Mouse (Mus musculus) cortical plate, adult 2 months (tissue): Measurements from ENCODE around the gene Tgfb3. TPM values are rescaled to one million over a fixed set of nuclear protein-coding genes. Genes with fewer than 3 reads are reported as not detected.

Source experiments
- H3K27ac ChIP-seq: fragments of 200-500 bp; 2 replicates; pipeline ENCODE4 v1.5.1; 2012; ENCODE audit warnings: low read length, control low read depth, inconsistent platforms; ENCODE audit not compliant: insufficient read depth
- H3K4me1 ChIP-seq: fragments of 200-500 bp; 2 replicates; pipeline ENCODE4 v1.6.1; 2011; ENCODE audit warnings: low read length; ENCODE audit not compliant: control insufficient read depth, insufficient read depth
- H3K4me3 ChIP-seq: fragments of 200-500 bp; 2 replicates; pipeline ENCODE4 v1.5.1; 2011; ENCODE audit warnings: mild to moderate bottlenecking, low read length, control low read depth; ENCODE audit not compliant: insufficient read depth
- CTCF ChIP-seq: fragments of 200-500 bp; IDR thresholded peaks from 2 replicates; pipeline ENCODE4 v1.5.1; 2011; ENCODE audit warnings: mild to moderate bottlenecking, control low read depth, low read length; ENCODE audit not compliant: insufficient read depth; ENCODE audit errors: extremely low read depth
- POLR2A ChIP-seq: fragments of 200-500 bp; IDR thresholded peaks from 2 replicates; pipeline ENCODE4 v1.6.1; 2011; ENCODE audit warnings: mild to moderate bottlenecking, low read length, control low read depth; ENCODE audit not compliant: insufficient read depth; ENCODE audit errors: extremely low read depth
- polyA plus RNA-seq: library from polyadenylated mRNA; depleted of rRNA; stranded (reverse); fragments of >200 nt; gene quantifications from 2 replicates; pipeline ENCODE4 v1.2.3, GENCODE M21; 2012; rRNA removed

Gene Tgfb3
- polyA plus RNA-seq, 1 experiment = 10.5 TPM

DNA sequence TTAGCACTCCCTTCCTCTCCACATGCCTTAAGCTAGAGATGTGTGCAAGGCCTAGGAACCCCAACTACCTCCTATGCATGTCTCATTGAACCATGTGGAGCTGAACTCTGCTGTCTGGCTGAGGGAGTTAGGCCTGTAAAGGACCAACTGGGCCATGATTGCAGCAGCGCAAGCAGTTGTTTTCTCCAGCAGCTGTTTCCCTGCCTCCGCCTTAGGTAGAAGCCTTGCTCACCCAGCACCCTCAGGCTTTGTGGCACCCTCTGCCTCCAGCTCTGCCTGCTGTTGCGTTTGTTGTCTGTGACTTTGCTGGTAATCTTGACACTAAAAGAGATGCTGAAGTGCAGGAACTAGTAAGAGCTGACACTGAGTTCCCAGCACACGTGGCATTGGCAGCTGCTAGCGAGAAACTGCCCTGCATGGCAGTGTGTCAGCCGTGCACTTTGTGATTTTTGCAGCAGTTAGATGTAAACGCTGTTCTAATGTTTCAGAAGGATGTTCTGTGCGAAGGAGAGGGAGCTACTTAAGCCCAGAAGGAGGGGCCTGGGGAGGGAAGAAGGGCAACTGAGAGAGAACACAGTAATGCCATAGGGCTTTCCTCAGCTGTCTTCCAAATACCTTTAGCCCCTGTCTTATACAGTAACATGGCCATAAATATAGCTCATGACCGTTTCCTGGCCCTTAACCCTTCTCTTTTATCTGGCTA, 56.4 kb downstream of the Tgfb3 start:
- Histone ChIP-seq H3K4me1 (no peaks in the 10 kb centered on the region), H3K27ac (no peak overlapping the region), H3K4me3 (no peak overlapping the region)
- TF ChIP-seq POLR2A (no peak), CTCF (no peak)

DNA sequence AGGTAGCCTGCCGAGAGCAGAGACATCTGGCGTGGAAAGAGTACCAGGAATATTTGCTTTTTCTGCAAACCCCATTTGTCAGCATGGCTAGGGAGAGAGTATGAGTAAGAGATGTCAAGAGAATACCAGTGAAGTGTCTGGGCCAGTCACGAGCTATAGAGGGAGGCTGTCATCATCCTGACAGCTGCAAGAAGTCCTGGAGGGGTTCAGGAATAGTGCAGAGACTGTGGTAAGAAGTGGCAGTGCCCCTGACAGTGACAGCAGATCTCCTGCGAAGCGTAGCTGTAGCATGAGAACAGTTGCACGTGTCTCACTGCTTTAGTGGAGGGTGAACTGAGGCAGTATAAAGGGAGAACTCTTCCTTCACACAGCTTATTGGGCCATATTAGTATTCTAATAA, 57.3 kb downstream of the Tgfb3 start:
- Histone ChIP-seq H3K27ac (no peak overlapping the region), H3K4me1 (peaks cover 4% of the 10 kb centered on the region), H3K4me3 (no peak overlapping the region)
- TF ChIP-seq CTCF (no peak), POLR2A (no peak)

DNA sequence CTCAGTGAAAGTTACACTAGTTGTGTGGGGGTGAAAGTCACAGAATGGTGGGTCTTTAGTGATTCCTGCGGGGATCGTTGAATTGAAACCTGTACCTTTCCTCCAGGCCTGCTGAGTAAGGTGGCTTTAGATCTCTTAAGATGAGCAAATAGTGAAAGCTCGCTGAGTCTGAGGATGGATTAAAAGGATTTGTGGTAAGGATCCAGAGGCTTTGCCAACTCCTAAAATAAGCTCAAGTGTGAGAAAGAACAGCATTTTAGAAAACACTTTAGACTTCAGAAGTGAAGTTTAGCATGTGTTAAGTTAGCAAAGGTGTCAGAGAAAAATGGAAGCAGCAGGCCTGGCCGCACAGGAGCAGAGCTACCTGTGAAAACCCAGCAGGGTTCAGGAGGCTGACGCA, 61.5 kb downstream of the Tgfb3 start:
- no peak overlapping the region for H3K4me3 ChIP-seq
- H3K4me1 ChIP-seq = peaks cover 4% of the 10 kb centered on the region
- no peak overlapping the region for H3K27ac ChIP-seq
- TF ChIP-seq CTCF (no peak), POLR2A (no peak)

GRCm38 (mm10) chr12:86015114-86015513, 63.7 kb downstream of the Tgfb3 start:
- Histone ChIP-seq H3K4me3 (no peak overlapping the region), H3K4me1 (peaks cover 4% of the 10 kb centered on the region), H3K27ac (no peak overlapping the region)
- TF ChIP-seq CTCF = no peak
- no peak for TF ChIP-seq POLR2A

GRCm38 (mm10) chr12:86014621-86015020, 64.2 kb downstream of the Tgfb3 start:
- H3K4me1 ChIP-seq = peaks cover 4% of the 10 kb centered on the region
- no peak overlapping the region for H3K27ac ChIP-seq
- TF ChIP-seq POLR2A = no peak
- TF ChIP-seq CTCF = no peak
- no peak overlapping the region for H3K4me3 ChIP-seq

GRCm38 (mm10) chr12:86014174-86014573, 64.7 kb downstream of the Tgfb3 start:
- no peak overlapping the region for H3K27ac ChIP-seq
- TF ChIP-seq CTCF (no peak), POLR2A (no peak)
- no peak overlapping the region for H3K4me3 ChIP-seq
- peaks cover 4% of the 10 kb centered on the region for H3K4me1 ChIP-seq

DNA sequence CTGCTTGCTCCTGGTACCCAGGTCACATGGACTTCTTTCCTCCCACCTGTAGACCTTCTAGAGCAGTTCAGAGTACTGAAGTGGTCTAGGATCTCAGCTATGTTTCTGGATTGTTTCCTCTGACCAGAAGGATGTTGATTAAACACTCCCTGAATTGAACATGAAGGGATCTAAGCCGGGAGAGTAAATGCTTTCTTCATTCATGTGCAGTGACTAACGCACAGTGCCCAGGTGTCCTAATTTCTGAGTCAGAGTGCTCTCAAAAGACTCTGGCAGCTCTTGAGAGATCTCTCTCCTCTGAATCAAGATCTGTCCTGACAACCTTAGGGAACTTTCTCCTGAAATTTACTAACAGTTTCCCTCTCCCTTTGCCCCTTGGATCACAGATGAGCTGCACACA, 66.6 kb downstream of the Tgfb3 start:
- TF ChIP-seq POLR2A = no peak
- no peak for TF ChIP-seq CTCF
- Histone ChIP-seq H3K27ac (no peak overlapping the region), H3K4me3 (no peak overlapping the region), H3K4me1 (peaks cover 5% of the 10 kb centered on the region)

DNA sequence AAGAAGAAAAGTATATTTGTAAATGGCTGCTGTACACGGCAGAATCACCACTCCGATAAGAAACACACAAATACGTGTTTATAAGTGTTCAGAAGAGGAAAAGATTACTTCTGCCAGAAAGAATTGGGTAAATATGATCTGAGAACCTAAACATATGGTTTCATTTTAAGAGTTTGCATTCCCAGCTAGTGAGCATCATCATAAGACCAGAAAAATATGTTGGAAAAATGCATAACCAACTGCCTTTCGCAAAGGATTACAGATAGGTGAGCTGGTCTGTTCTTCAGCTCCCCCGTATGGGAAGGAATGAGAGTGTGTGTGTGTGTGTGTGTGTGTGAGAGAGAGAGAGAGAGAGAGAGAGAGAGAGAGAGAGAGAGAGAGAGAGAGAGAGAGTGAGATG, 68.2 kb downstream of the Tgfb3 start:
- TF ChIP-seq CTCF = no peak
- TF ChIP-seq POLR2A = no peak
- Histone ChIP-seq H3K27ac (no peak overlapping the region), H3K4me1 (peaks cover 3% of the 10 kb centered on the region)

GRCm38 (mm10) chr12:86007377-86007776, 71.5 kb downstream of the Tgfb3 start:
- H3K27ac ChIP-seq = no peak overlapping the region
- TF ChIP-seq CTCF (no peak), POLR2A (no peak)
- H3K4me1 ChIP-seq = peaks cover 3% of the 10 kb centered on the region
- no peak overlapping the region for H3K4me3 ChIP-seq

More for the DNA sequence above, 68.2 kb downstream of the Tgfb3 start:
- no peak overlapping the region for H3K4me3 ChIP-seq

Other genes with a start within 250 kb of the Tgfb3 start
- gene Ift43, start 3.5 kb upstream of the Tgfb3 start, polyA plus RNA-seq = 22.1 and 26.2 TPM in 2 replicates
- gene Gpatch2l, start 162.8 kb upstream of the Tgfb3 start, polyA plus RNA-seq = 21.2 and 21.3 TPM in 2 replicates